Mouse (Mus musculus): ENCODE results near the gene Fgd5.
A peak's percentile ranks its signal among the peaks of the same experiment; 100 is the strongest.
"Not testable (repeated sequence)": the region's sequence is repeated elsewhere in the genome, so short reads cannot be mapped to it uniquely, and the experiment has no call there.

Gene Fgd5

GRCm38 (mm10) chr6:92065721-92066496 lies 87.2 kb downstream of the Fgd5 start:
- no peak for DNase-seq (ENCODE audit: low read depth, low spot score)

- no peak for DNase-seq (ENCODE audit: low read depth, low spot score)
Measured at GRCm38 (mm10) chr6:92067146-92067790, 88.6 kb downstream of the Fgd5 start.

- no peak for DNase-seq (ENCODE audit: low read depth, low spot score)
Measured at GRCm38 (mm10) chr6:92071121-92071839, 92.6 kb downstream of the Fgd5 start.

GRCm38 (mm10) chr6:92080730-92081129 lies 102.1 kb downstream of the Fgd5 start:
- no peak for DNase-seq (ENCODE audit: low read depth, low spot score)

- no peak for DNase-seq (ENCODE audit: low read depth, low spot score)
Measured at GRCm38 (mm10) chr6:92082756-92083155, 104.1 kb downstream of the Fgd5 start.

GRCm38 (mm10) chr6:92084932-92085331 lies 106.3 kb downstream of the Fgd5 start:
- peak; percentile 67 for DNase-seq (ENCODE audit: low read depth, low spot score)

- not testable (repeated sequence) for DNase-seq (ENCODE audit: low read depth, low spot score)
Measured at GRCm38 (mm10) chr6:92089141-92089540, 110.5 kb downstream of the Fgd5 start.

- DNase-seq (ENCODE audit: low read depth, low spot score) = no peak
Measured at GRCm38 (mm10) chr6:92089982-92090381, 111.3 kb downstream of the Fgd5 start.

GRCm38 (mm10) chr6:92090497-92090896 lies 111.8 kb downstream of the Fgd5 start:
- no peak for DNase-seq (ENCODE audit: low read depth, low spot score)

- DNase-seq (ENCODE audit: low read depth, low spot score) = peak; percentile 50
Measured at GRCm38 (mm10) chr6:92091130-92091591, 112.5 kb downstream of the Fgd5 start, which contains the start of gene Nr2c2. Nr2c2 (plus strand) TSS chr6:92091390.

GRCm38 (mm10) chr6:92091767-92092489 lies 113.2 kb downstream of the Fgd5 start:
- DNase-seq (ENCODE audit: low read depth, low spot score) = peak; percentile 97

- DNase-seq (ENCODE audit: low read depth, low spot score) = no peak
Measured at GRCm38 (mm10) chr6:92092737-92093136, 114.1 kb downstream of the Fgd5 start.

- DNase-seq (ENCODE audit: low read depth, low spot score) = no peak
Measured at GRCm38 (mm10) chr6:92093869-92094268, 115.2 kb downstream of the Fgd5 start.

- DNase-seq (ENCODE audit: low read depth, low spot score) = no peak
Measured at GRCm38 (mm10) chr6:92100679-92101360, 122.1 kb downstream of the Fgd5 start.

- DNase-seq (ENCODE audit: low read depth, low spot score) = peak; percentile 65
Measured at GRCm38 (mm10) chr6:92124547-92124946, 145.9 kb downstream of the Fgd5 start.

Measured in telencephalon, adult 2 months (tissue).